Mouse (Mus musculus): ENCODE measurements around the gene Olfr470. TPM values are rescaled to one million over a fixed set of nuclear protein-coding genes. Genes with fewer than 3 reads are reported as not detected.
"Not testable (repeated sequence)": the region's sequence is repeated elsewhere in the genome, so short reads cannot be mapped to it uniquely, and the experiment has no call there.

Gene Olfr470
- not detected in 2 replicates for polyA plus RNA-seq (2015; fragmentation: Nextera tagmentation; extraction: Ambion mirVana)

DNA sequence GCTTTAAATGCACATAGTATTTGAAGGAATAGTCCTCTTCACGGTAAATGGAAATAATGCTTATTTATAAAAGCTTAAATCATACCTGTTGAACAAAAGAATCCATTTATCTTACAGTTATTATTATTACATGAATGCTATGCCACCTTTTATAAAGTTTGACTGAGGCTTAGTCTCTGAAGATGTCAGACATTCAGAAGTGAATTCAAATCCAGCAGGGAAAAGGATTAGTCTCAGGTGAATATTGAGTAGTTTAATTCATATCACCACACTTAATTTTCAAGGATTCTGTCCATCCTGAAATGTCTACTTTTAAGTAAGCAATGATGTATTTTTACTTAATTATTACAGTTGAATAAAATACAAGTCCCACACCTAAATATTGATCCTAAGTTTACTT is at the start of gene Olfr470:
Gene Olfr470 (minus strand): TSS at position 101 of the 400 bp plus-strand sequence.
- not testable (repeated sequence) for H3K36me3 ChIP-seq (ENCODE audit: control insufficient read depth, insufficient read depth, low read length); H3K4me3 ChIP-seq (ENCODE audit: low read depth, low read length); H3K27me3 ChIP-seq (ENCODE audit: control insufficient read depth, insufficient read depth, low read depth, low read length); H3K9ac ChIP-seq (ENCODE audit: low read depth, low read length); ATAC-seq; H3K4me2 ChIP-seq (ENCODE audit: low read length); H3K9me3 ChIP-seq (replicated peaks; ENCODE audit: control insufficient read depth, low read length, poor library complexity, severe bottlenecking); H3K4me1 ChIP-seq (ENCODE audit: control insufficient read depth, insufficient read depth, low read length); H3K27ac ChIP-seq (ENCODE audit: low read length)
- WGBS, result 72% methylated on average over 1 of the region's 1 CpGs

DNA sequence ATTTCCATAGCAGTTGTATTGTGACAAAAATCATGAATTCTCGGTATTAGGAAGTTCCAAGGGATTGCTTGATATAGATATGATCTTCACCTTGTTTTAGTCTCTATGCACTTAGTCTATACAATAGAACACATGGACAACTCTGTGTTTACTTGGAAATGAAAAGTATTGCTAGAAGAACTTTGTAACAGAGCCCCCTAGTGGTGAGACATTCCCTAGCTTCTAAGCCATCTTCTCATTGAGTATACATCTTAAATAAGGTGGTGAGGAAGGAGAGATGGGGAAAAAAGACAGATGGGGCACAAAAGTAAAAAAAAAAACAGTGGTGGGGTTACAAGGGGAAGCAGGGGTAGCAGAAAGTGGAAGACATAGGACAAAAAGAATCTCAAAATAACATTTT is 5.6 kb downstream of the Olfr470 start:
- no peak for ATAC-seq
- 94% methylated on average over 1 of the region's 1 CpGs for WGBS
- H3K36me3 ChIP-seq (ENCODE audit: control insufficient read depth, insufficient read depth, low read length), result no peaks in the 10 kb centered on the region
- H3K4me1 ChIP-seq (ENCODE audit: control insufficient read depth, insufficient read depth, low read length), result no peaks in the 10 kb centered on the region
- H3K4me2 ChIP-seq (ENCODE audit: low read length), result no peak overlapping the region
- H3K27ac ChIP-seq (ENCODE audit: low read length), result no peak overlapping the region
- no peaks in the 10 kb centered on the region for H3K27me3 ChIP-seq (ENCODE audit: control insufficient read depth, insufficient read depth, low read depth, low read length)
- H3K4me3 ChIP-seq (ENCODE audit: low read depth, low read length), result no peak overlapping the region
- H3K9me3 ChIP-seq (replicated peaks; ENCODE audit: control insufficient read depth, low read length, poor library complexity, severe bottlenecking), result no peaks in the 10 kb centered on the region
- H3K9ac ChIP-seq (ENCODE audit: low read depth, low read length), result no peak overlapping the region

DNA sequence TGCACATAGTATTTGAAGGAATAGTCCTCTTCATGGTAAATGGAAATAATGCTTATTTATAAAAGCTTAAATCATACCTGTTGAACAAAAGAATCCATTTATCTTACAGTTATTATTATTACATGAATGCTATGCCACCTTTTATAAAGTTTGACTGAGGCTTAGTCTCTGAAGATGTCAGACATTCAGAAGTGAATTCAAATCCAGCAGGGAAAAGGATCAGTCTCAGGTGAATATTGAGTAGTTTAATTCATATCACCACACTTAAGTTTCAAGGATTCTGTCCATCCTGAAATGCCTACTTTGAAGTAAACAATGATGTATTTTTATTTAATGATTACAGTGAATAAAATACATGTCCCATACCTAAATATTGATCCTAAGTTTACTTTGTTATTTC is 21.8 kb downstream of the Olfr470 start, which contains the start of gene Olfr469:
Gene Olfr469 (minus strand): TSS at position 101 of the 400 bp plus-strand sequence.
- not testable (repeated sequence) for H3K36me3 ChIP-seq (ENCODE audit: control insufficient read depth, insufficient read depth, low read length); H3K4me2 ChIP-seq (ENCODE audit: low read length); H3K27ac ChIP-seq (ENCODE audit: low read length); H3K4me1 ChIP-seq (ENCODE audit: control insufficient read depth, insufficient read depth, low read length); H3K4me3 ChIP-seq (ENCODE audit: low read depth, low read length); H3K9ac ChIP-seq (ENCODE audit: low read depth, low read length); H3K27me3 ChIP-seq (ENCODE audit: control insufficient read depth, insufficient read depth, low read depth, low read length); ATAC-seq; H3K9me3 ChIP-seq (replicated peaks; ENCODE audit: control insufficient read depth, low read length, poor library complexity, severe bottlenecking)

DNA sequence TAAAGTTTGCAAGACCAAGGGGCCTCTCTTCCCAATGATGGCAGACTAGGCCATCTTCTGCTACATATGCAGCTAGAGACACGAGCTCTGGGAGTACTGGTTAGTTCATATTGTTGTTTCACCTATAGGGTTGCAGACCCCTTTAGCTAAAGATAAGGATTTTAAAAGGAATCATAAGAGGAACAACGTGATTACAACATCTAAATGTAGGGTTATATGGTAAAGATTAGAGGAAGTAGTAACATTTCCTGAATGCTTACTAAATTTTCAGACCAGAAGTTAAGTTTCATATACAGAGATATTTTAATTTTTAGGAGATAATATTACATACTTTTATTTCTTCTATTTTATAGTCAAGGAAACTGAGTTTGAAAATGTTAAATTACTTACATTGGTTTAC is 23.4 kb downstream of the Olfr470 start:
- 70% methylated on average over 2 of the region's 2 CpGs for WGBS

DNA sequence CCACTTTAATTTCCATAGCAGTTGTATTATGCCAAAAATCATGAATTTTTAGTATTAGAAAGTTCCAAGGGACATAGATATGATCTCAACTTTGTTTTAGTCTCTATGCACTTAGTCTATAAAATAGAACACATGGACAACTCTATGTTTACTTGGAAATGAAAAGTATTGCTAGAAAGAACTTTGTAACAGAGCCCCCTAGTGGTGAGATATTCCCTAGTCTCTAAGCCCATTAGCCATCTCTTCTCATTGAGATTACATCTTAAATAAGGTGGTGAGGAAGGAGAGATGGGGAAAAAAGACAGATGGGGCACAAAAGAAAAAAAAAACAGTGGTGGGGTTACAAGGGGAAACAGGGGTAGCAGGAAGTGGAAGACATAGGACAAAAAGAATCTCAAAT is 27.8 kb downstream of the Olfr470 start:
- no peaks in the 10 kb centered on the region for H3K27me3 ChIP-seq (ENCODE audit: control insufficient read depth, insufficient read depth, low read depth, low read length)
- no peak for ATAC-seq

More for the DNA sequence above, 23.4 kb downstream of the Olfr470 start:
- H3K9me3 ChIP-seq (replicated peaks; ENCODE audit: control insufficient read depth, low read length, poor library complexity, severe bottlenecking); H3K27ac ChIP-seq (ENCODE audit: low read length); H3K36me3 ChIP-seq (ENCODE audit: control insufficient read depth, insufficient read depth, low read length); H3K9ac ChIP-seq (ENCODE audit: low read depth, low read length); H3K27me3 ChIP-seq (ENCODE audit: control insufficient read depth, insufficient read depth, low read depth, low read length); H3K4me3 ChIP-seq (ENCODE audit: low read depth, low read length); ATAC-seq; H3K4me1 ChIP-seq (ENCODE audit: control insufficient read depth, insufficient read depth, low read length); H3K4me2 ChIP-seq (ENCODE audit: low read length): not testable (repeated sequence)

DNA sequence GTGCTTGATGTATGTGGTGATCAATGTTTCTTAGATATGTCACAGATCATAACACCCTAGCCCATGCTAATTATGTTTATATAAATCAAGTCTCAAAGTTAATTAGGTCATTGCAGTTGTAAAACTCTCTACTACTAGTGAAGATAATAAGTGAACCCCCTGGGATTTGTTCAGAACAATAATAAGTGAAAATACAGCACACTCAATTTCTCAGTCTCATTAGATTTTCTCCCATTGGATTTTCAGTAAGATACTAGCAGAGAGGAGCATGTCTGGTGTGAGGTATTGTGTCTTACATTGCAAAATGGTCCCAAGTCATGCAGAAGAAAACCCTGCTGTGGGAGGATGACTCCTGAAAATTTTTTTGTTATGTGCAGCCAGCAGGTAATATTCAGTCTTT is 35.3 kb downstream of the Olfr470 start, which contains the start of gene Olfr467:
Gene Olfr467 (plus strand): TSS at position 301 of the 400 bp plus-strand sequence.
- no peak for ATAC-seq
- Histone ChIP-seq H3K36me3 (ENCODE audit: control insufficient read depth, insufficient read depth, low read length) (no peaks in the 10 kb centered on the region), H3K4me1 (ENCODE audit: control insufficient read depth, insufficient read depth, low read length) (no peaks in the 10 kb centered on the region), H3K27me3 (ENCODE audit: control insufficient read depth, insufficient read depth, low read depth, low read length) (no peaks in the 10 kb centered on the region), H3K9me3 (replicated peaks; ENCODE audit: control insufficient read depth, low read length, poor library complexity, severe bottlenecking) (no peaks in the 10 kb centered on the region), H3K4me2 (ENCODE audit: low read length) (no peak within 1 kb of the TSS), H3K4me3 (ENCODE audit: low read depth, low read length) (no peak within 1 kb of the TSS), H3K27ac (ENCODE audit: low read length) (no peak within 1 kb of the TSS), H3K9ac (ENCODE audit: low read depth, low read length) (no peak within 1 kb of the TSS)

More for the DNA sequence above, 27.8 kb downstream of the Olfr470 start:
- no peak overlapping the region for H3K4me2 ChIP-seq (ENCODE audit: low read length)
- H3K9me3 ChIP-seq (replicated peaks; ENCODE audit: control insufficient read depth, low read length, poor library complexity, severe bottlenecking), result no peaks in the 10 kb centered on the region
- H3K9ac ChIP-seq (ENCODE audit: low read depth, low read length), result no peak overlapping the region
- H3K4me3 ChIP-seq (ENCODE audit: low read depth, low read length), result no peak overlapping the region
- no peak overlapping the region for H3K27ac ChIP-seq (ENCODE audit: low read length)
- no peaks in the 10 kb centered on the region for H3K4me1 ChIP-seq (ENCODE audit: control insufficient read depth, insufficient read depth, low read length)
- H3K36me3 ChIP-seq (ENCODE audit: control insufficient read depth, insufficient read depth, low read length), result no peaks in the 10 kb centered on the region

DNA sequence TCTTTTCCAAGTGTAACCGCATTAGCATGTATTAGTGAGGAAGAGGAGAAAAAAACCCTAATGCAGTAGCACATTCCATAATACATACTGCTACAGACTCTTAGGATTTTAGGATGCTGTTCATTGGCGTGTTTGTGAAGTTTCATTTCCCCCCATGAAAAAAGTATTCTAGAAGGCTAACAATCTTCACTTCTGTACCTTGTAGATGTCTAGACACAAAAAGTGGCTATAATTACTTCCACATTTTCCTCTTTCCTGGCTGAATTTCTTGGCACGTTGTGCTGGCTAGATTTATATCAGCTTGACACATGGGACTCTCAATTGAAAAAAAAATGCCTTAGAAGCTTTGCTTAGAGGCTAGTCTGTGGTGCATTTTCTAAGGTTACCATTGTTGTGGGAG is 45.2 kb downstream of the Olfr470 start:
- H3K27me3 ChIP-seq (ENCODE audit: control insufficient read depth, insufficient read depth, low read depth, low read length), result no peaks in the 10 kb centered on the region

DNA sequence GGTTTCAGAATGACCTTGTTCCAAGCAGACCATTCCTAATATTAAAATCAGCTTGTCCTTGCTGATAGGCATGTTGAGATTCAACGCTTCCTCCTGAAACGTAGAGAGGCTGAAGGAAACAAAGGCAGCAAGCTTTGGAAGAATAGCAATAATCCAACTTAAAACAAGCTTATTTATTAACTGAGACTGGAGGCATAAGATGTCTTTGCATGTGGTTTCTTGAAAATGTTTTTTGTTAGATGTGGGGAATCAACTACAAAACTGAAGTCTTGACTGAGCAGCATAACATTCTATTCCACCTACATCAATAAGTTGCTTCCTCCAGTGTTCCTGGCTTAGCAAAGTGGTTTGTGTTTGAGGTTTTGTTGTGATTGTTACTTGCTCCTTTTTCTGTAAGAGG is 46.2 kb downstream of the Olfr470 start, which contains the start of gene Ovch2:
Gene Ovch2 (minus strand): TSS at position 101 of the 400 bp plus-strand sequence.
- Histone ChIP-seq H3K4me1 (ENCODE audit: control insufficient read depth, insufficient read depth, low read length) (no peaks in the 10 kb centered on the region), H3K27ac (ENCODE audit: low read length) (no peak within 1 kb of the TSS), H3K27me3 (ENCODE audit: control insufficient read depth, insufficient read depth, low read depth, low read length) (no peaks in the 10 kb centered on the region), H3K9me3 (replicated peaks; ENCODE audit: control insufficient read depth, low read length, poor library complexity, severe bottlenecking) (no peaks in the 10 kb centered on the region), H3K4me2 (ENCODE audit: low read length) (no peak within 1 kb of the TSS), H3K4me3 (ENCODE audit: low read depth, low read length) (no peak within 1 kb of the TSS), H3K36me3 (ENCODE audit: control insufficient read depth, insufficient read depth, low read length) (no peaks in the 10 kb centered on the region), H3K9ac (ENCODE audit: low read depth, low read length) (no peak within 1 kb of the TSS)
- ATAC-seq, result no peak
- 87% methylated on average over 2 of the region's 2 CpGs for WGBS

More for the DNA sequence above, 45.2 kb downstream of the Olfr470 start:
- H3K4me1 ChIP-seq (ENCODE audit: control insufficient read depth, insufficient read depth, low read length), result no peaks in the 10 kb centered on the region
- H3K27ac ChIP-seq (ENCODE audit: low read length), result no peak overlapping the region
- no peak overlapping the region for H3K9ac ChIP-seq (ENCODE audit: low read depth, low read length)
- H3K36me3 ChIP-seq (ENCODE audit: control insufficient read depth, insufficient read depth, low read length), result no peaks in the 10 kb centered on the region
- H3K9me3 ChIP-seq (replicated peaks; ENCODE audit: control insufficient read depth, low read length, poor library complexity, severe bottlenecking), result no peaks in the 10 kb centered on the region
- no peak overlapping the region for H3K4me3 ChIP-seq (ENCODE audit: low read depth, low read length)
- ATAC-seq, result no peak
- WGBS, result 71% methylated on average over 3 of the region's 3 CpGs
- H3K4me2 ChIP-seq (ENCODE audit: low read length), result no peak overlapping the region

DNA sequence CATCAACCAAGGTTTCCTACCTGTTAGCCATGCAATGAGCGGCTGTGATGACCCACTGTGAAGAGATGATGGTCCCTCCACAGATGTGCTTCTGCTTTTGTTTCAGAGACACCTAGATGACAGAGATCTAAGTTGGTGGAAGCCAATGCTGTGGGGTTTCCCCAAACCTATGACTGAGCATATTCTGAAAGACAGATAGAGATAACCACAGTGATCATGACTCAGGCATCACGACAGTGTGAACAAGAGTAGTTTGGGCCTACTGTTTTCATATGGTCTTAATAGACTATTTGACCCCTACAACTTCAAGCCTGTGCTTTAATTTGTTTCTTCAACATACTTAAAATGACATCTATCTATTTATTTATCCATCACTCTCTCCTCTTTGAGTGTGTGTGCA is 50.8 kb downstream of the Olfr470 start:
- WGBS, result 92% methylated on average over 2 of the region's 2 CpGs
- H3K27ac ChIP-seq (ENCODE audit: low read length), result no peak overlapping the region
- H3K9ac ChIP-seq (ENCODE audit: low read depth, low read length), result no peak overlapping the region
- ATAC-seq, result no peak
- H3K9me3 ChIP-seq (replicated peaks; ENCODE audit: control insufficient read depth, low read length, poor library complexity, severe bottlenecking), result no peaks in the 10 kb centered on the region
- no peak overlapping the region for H3K4me3 ChIP-seq (ENCODE audit: low read depth, low read length)
- no peak overlapping the region for H3K4me2 ChIP-seq (ENCODE audit: low read length)
- H3K4me1 ChIP-seq (ENCODE audit: control insufficient read depth, insufficient read depth, low read length), result no peaks in the 10 kb centered on the region
- no peaks in the 10 kb centered on the region for H3K27me3 ChIP-seq (ENCODE audit: control insufficient read depth, insufficient read depth, low read depth, low read length)
- H3K36me3 ChIP-seq (ENCODE audit: control insufficient read depth, insufficient read depth, low read length), result no peaks in the 10 kb centered on the region
